Mouse (Mus musculus) intestine, embryonic 16.5 days (tissue): ENCODE measurements around the gene Ccdc167. TPM values are rescaled to one million over a fixed set of nuclear protein-coding genes. Genes with fewer than 3 reads are reported as not detected.

Source experiments
- ATAC-seq: fragments of 200-750 bp; cut with Nextera tagmentation; 2 replicates; pipeline ENCODE4 v1.8.0; 2017; ENCODE audit warnings: moderate TSS enrichment, moderate library complexity
- H3K27ac ChIP-seq: fragments of 300-500 bp; sonication (generic); 2 replicates; pipeline ENCODE4 v1.5.1; 2014; ENCODE audit warnings: mild to moderate bottlenecking, low read length
- H3K27me3 ChIP-seq: fragments of 300-500 bp; sonication (generic); replicated peaks from 2 replicates; pipeline ENCODE4 v1.6.1; 2014; ENCODE audit warnings: low read length, control low read depth, mixed read lengths; ENCODE audit not compliant: control insufficient read depth, insufficient read depth
- H3K36me3 ChIP-seq: fragments of 300-500 bp; sonication (generic); 2 replicates; pipeline ENCODE4 v1.6.1; 2014; ENCODE audit warnings: low read length, control low read depth; ENCODE audit not compliant: control insufficient read depth, insufficient read depth
- H3K4me1 ChIP-seq: fragments of 300-500 bp; sonication (generic); 2 replicates; pipeline ENCODE4 v1.6.1; 2014; ENCODE audit warnings: low read length, control low read depth, mixed read lengths; ENCODE audit not compliant: control insufficient read depth, insufficient read depth
- H3K4me2 ChIP-seq: fragments of 300-500 bp; sonication (generic); 2 replicates; pipeline ENCODE4 v1.6.1; 2014; ENCODE audit warnings: low read depth, low read length, control low read depth
- H3K4me3 ChIP-seq: fragments of 300-500 bp; sonication (generic); 2 replicates; pipeline ENCODE4 v1.5.1; 2014; ENCODE audit warnings: mild to moderate bottlenecking, low read length
- H3K9ac ChIP-seq: fragments of 300-500 bp; sonication (generic); 2 replicates; pipeline ENCODE4 v1.6.1; 2014; ENCODE audit warnings: low read depth, low read length
- H3K9me3 ChIP-seq: fragments of 300-500 bp; sonication (generic); 2 replicates; pipeline ENCODE4 v1.6.1; 2016; ENCODE audit warnings: low read length, control low read depth; ENCODE audit not compliant: control insufficient read depth
- whole genome bisulfite sequencing: fragments of 180-500 bp; shearing (Covaris S2); extraction: QIAGEN DNeasy Blood & Tissue Kit; methylation state at CpG from one replicate; pipeline ENCODE4 v1.1.7; 2014; 5-methylcytosine and 5-hydroxymethylcytosine counted together
- polyA plus RNA-seq: library from polyadenylated mRNA; unstranded; fragments of >200 nt; fragmentation: Nextera tagmentation; extraction: Ambion mirVana; gene quantifications from 2 replicates; pipeline ENCODE4 v1.2.1, GENCODE M21; 2015

The Ccdc167 gene
- polyA plus RNA-seq, 1 experiment from 2014 or later = 10.2 TPM

DNA sequence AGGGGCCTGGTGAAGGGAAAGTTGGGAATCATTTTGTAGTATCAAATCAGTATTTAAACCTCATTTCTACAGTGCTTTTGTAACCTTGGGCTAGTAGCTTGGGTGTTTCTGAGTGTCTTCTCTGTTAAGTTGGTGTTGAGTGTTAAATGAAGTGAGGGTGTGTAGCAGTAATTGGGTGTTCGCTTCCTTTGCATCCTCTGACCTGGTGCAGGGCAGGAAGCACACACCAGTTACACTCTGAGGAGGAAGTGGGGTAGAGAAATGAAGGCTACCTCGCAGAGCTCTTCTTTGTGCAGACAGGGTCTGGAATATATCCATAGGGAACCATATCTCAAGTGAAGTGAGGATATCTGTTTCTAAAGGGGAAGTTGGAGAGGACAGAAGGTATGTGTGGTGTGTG lies 35.9 kb downstream of the Ccdc167 start:
- H3K27ac ChIP-seq = no peak overlapping the region
- ATAC-seq = no peak
- WGBS = 86% methylated on average over 2 of the region's 2 CpGs

DNA sequence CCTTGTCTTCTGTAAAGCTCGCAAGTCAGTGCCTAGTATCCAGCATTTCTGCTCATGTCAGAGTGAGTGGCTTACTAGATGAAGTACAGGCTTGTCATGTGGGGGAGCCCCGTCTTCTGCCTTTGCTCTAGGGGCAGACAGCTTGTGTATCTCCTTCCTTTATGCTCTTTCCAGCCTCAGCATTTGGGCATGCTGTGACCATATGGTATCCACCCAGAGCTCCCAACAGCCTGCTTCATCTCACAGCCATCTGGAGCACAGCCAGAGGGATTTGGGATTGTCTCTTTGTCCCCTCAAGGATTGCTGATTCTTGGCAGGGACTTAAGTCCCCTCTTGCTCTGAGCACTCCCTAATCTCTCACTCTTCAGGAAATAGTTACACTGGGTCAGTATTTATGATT lies 36.7 kb downstream of the Ccdc167 start:
- 0 out of 2 replicates have a peak, but pooled peaks cover 3% of the 10 kb centered on the region for H3K4me1 ChIP-seq
- peak; percentile 56 for ATAC-seq
- H3K9me3 ChIP-seq = no peaks in the 10 kb centered on the region
- peaks cover 17% of the 10 kb centered on the region for H3K36me3 ChIP-seq
- H3K4me3 ChIP-seq = no peak overlapping the region
- no peak overlapping the region for H3K9ac ChIP-seq
- WGBS = 51% methylated on average over 2 of the region's 2 CpGs
- H3K27ac ChIP-seq = peak overlapping the region; percentile 40; the same call in 1 of the 2 replicates
- no peak overlapping the region for H3K4me2 ChIP-seq
- H3K27me3 ChIP-seq = no peaks in the 10 kb centered on the region

More for the DNA sequence above, 35.9 kb downstream of the Ccdc167 start:
- H3K4me2 ChIP-seq = no peak overlapping the region
- no peak overlapping the region for H3K9ac ChIP-seq
- H3K9me3 ChIP-seq = no peaks in the 10 kb centered on the region
- no peak overlapping the region for H3K4me3 ChIP-seq
- peaks cover 18% of the 10 kb centered on the region for H3K36me3 ChIP-seq
- H3K27me3 ChIP-seq = no peaks in the 10 kb centered on the region
- H3K4me1 ChIP-seq = 0 out of 2 replicates have a peak, but pooled peaks cover 3% of the 10 kb centered on the region

DNA sequence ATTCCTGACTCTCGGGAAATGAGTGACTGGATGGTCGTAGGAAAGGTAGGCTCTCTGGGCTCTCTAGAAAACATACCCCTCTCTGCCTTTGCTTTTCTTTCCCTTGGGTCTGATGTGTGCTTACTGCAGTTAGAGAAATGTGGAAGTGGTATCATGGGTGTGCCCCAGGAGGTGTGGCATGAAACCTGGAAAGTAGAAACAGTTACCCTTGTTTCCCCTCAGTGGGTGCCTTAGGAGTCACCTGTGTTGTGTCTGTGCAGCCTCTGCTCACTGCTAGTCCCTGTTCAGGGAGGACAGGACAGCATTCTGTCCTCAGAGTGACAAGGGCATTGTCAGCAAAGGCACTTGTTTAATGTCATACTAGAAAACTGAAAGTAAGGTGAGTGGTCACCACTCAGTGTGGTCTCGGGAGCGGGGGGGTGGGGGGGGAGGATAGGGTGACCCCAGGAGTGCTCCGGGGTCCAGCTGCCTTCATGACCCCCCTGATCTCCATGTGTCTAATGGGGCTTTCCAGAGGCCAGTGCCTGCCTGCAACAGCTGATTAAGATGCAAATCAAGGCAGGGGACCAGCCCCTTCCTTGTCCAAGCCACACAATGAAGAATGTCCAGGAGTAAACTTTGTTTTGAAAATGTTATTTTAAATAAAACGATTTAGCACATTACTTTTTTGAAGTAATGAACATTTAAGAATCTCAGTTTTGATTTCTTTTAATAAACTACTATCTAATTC lies 37.6 kb downstream of the Ccdc167 start:
- H3K36me3 ChIP-seq = peaks cover 19% of the 10 kb centered on the region
- no peak overlapping the region for H3K27ac ChIP-seq
- H3K4me3 ChIP-seq = no peak overlapping the region
- H3K4me1 ChIP-seq = 0 out of 2 replicates have a peak, but pooled peaks cover 3% of the 10 kb centered on the region
- 86% methylated on average over 6 of the region's 6 CpGs for WGBS
- no peaks in the 10 kb centered on the region for H3K9me3 ChIP-seq
- H3K4me2 ChIP-seq = no peak overlapping the region
- ATAC-seq = no peak
- no peak overlapping the region for H3K9ac ChIP-seq
- no peaks in the 10 kb centered on the region for H3K27me3 ChIP-seq

DNA sequence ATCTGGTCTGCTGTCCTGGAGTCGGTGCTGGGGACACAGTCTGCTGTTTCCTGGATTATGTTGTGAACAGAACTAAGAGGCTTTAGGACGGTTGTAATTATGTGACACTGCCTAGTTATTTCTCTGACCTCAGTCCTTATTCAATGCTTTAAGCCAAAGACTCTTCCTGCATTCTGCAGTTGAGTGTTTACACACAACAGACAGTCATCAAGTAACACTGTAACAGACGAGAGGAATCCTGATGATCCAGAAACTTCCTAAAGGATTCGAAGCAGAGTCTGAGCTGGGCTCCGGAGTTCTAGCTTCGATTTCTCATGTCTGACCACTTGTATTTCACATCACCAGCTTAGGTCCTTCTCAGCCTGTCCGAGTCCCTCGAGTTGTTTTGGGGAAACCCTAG lies 38.3 kb downstream of the Ccdc167 start:
- ATAC-seq = no peak
- WGBS = 86% methylated on average over 8 of the region's 8 CpGs
- Histone ChIP-seq H3K9ac (no peak overlapping the region), H3K27ac (no peak overlapping the region), H3K27me3 (no peaks in the 10 kb centered on the region), H3K4me3 (no peak overlapping the region), H3K4me2 (no peak overlapping the region), H3K36me3 (peaks cover 16% of the 10 kb centered on the region), H3K9me3 (no peaks in the 10 kb centered on the region), H3K4me1 (0 out of 2 replicates have a peak, but pooled peaks cover 3% of the 10 kb centered on the region)

DNA sequence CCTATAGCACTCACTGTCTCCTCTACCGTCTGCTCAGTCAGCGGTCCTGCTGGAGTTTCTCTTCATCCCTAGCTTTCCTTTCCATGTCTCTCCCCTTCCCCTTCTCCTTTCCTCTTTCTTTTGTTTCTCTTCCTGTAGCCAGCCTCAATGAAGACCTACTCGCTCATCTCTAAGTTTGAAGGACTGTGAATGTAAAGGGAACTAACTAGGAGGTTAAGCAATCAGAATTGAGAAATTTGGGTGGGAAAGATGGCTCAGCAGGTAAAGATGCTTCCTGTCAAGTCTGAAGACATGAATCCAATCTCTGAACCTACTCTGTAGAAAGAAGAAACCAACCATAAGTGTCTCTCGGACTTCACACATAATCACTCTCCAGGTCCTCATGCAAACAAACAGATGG lies 43.5 kb downstream of the Ccdc167 start:
- 92% methylated on average over 4 of the region's 4 CpGs for WGBS
- Histone ChIP-seq H3K4me2 (no peak overlapping the region), H3K27ac (no peak overlapping the region), H3K36me3 (peaks cover 13% of the 10 kb centered on the region), H3K4me1 (peaks cover 2% of the 10 kb centered on the region; the same call in 1 of the 2 replicates), H3K9ac (no peak overlapping the region), H3K9me3 (no peaks in the 10 kb centered on the region), H3K27me3 (no peaks in the 10 kb centered on the region), H3K4me3 (no peak overlapping the region)
- ATAC-seq = no peak

DNA sequence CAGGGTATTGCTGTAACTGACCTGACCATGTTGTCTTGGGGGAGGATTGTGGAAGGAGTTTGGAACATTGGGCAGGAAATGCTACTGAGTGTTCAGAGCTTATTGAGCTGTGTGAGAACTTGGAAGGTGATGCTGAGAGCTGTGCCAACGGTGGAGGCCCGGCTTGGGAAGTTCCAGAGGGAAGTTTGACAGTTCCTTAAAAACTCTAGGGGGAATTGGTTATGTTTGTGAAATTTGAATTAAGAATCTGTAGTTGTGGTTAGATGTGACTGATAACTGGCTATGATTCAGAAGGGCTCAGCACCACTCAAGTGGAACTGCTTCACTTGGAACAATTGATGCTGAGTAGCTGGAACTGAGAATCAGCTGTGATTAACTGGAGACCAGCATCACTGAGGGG lies 45.8 kb downstream of the Ccdc167 start:
- Histone ChIP-seq H3K9ac (no peak overlapping the region), H3K4me3 (no peak overlapping the region), H3K27me3 (no peaks in the 10 kb centered on the region), H3K4me2 (no peak overlapping the region), H3K9me3 (no peaks in the 10 kb centered on the region), H3K27ac (no peak overlapping the region), H3K36me3 (peaks cover 10% of the 10 kb centered on the region), H3K4me1 (peaks cover 2% of the 10 kb centered on the region; the same call in 1 of the 2 replicates)
- WGBS = 79% methylated on average over 2 of the region's 2 CpGs
- ATAC-seq = no peak

DNA sequence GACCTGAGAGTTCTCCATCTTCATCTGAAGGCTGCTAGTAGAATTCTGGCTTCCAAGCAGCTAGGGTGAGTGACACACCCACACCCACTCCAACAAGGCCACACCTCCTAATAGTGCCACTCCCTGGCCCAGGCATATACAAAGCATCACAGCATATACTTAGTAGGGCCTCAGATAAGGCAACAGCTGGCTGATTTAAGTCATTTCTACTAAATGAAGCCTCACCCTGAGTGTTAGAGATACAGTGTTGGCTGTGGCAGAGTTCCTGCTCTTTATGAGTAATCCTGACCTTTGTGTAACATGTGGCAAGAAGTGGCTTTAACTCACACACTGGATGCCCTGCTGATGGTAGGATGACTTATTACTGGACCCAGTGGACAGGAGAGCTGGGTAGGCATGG lies 46.9 kb downstream of the Ccdc167 start:
- peaks cover 2% of the 10 kb centered on the region; the same call in 1 of the 2 replicates for H3K4me1 ChIP-seq
- H3K36me3 ChIP-seq = peaks cover 6% of the 10 kb centered on the region
- no peak overlapping the region for H3K4me3 ChIP-seq
- H3K4me2 ChIP-seq = no peak overlapping the region
- H3K27ac ChIP-seq = no peak overlapping the region; the same call in 1 of the 2 replicates
- ATAC-seq = peak; percentile 86
- H3K27me3 ChIP-seq = no peaks in the 10 kb centered on the region
- H3K9ac ChIP-seq = no peak overlapping the region
- no peaks in the 10 kb centered on the region for H3K9me3 ChIP-seq

DNA sequence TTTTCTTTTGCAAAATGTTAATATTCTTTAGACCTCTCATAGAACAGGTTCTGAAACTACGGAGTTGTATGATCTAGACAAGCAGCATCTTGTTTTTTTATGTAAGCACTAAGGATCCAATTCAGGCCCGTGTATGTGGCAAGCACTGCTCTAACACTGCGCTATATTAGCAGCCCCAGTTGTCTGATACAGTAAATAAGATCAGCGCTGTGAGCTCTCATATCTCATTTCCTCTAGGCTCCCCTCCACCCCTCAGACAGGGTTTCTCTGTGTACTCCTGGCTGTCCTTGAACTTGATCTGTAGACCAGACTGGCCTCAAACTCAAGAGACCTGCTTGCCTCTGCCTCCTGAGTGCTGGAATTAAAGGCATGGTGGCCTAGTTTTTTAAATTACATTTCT lies 47.8 kb downstream of the Ccdc167 start:
- no peak overlapping the region for H3K27ac ChIP-seq
- ATAC-seq = no peak
- no peaks in the 10 kb centered on the region for H3K27me3 ChIP-seq
- H3K9me3 ChIP-seq = no peaks in the 10 kb centered on the region
- H3K4me1 ChIP-seq = peaks cover 2% of the 10 kb centered on the region; the same call in 1 of the 2 replicates
- H3K9ac ChIP-seq = no peak overlapping the region
- no peak overlapping the region for H3K4me3 ChIP-seq
- WGBS = 88% methylated on average over 4 of the region's 4 CpGs
- no peak overlapping the region for H3K4me2 ChIP-seq
- H3K36me3 ChIP-seq = peaks cover 6% of the 10 kb centered on the region; the same call in 1 of the 2 replicates

DNA sequence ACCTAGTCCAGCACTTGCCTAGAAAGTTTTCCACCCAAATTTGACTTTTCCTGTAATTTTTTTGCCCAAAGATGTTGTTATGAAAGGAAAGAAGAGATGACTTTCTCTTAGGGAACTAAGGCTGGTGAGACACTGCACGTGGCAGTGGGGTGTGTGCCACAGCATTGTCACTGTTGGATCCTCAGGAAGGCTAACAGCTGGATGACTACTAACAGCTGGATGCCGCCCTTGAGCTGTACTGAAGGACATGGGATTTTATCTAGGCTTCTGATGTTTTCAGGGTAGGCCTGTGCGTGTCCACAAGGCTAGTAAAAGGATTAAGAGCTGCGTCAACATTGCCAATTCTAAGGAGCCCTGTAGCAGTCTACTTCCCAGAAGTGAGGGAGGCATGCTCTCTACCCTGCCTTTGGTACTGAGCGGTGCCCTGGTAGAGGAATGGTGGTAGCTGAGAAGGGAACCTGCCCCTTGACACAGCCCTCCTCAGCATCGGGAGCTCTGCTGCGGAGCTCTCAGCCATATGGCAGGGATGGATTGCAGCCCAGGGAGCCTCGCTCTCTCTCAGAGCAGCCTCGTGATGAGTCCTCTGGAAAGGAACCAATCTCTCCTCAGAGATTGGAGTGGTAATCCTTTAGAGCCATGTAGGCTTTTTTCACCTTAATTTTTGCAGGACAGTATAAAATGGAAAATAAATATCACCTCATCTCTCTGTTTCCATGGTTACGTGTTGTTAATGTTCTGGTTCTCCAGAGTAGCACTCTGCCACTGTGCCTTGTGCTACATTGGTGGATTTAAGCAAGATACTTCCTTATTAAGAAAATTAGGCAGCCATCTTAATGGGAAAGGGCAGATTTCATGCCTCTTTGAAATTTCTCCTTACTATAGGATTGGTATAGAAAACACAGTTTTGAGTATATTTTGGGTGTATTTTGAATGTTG lies 48.5 kb downstream of the Ccdc167 start:
- Histone ChIP-seq H3K36me3 (peaks cover 6% of the 10 kb centered on the region; the same call in 1 of the 2 replicates), H3K27me3 (no peaks in the 10 kb centered on the region), H3K4me1 (peaks cover 2% of the 10 kb centered on the region; the same call in 1 of the 2 replicates), H3K4me3 (no peak overlapping the region), H3K27ac (no peak overlapping the region), H3K9me3 (no peaks in the 10 kb centered on the region), H3K9ac (no peak overlapping the region; the same call in 1 of the 2 replicates), H3K4me2 (no peak overlapping the region)
- ATAC-seq = no peak
- 78% methylated on average over 10 of the region's 10 CpGs for WGBS
